Mouse (Mus musculus) gastrocnemius, postnatal 10 days (tissue): Measurements from ENCODE around the gene Lrig1. TPM values are rescaled to one million over a fixed set of nuclear protein-coding genes. Genes with fewer than 3 reads are reported as not detected.

Source experiments
- DNase-seq: peaks from one replicate; pipeline ENCODE4 v3.0.0; 2021; ENCODE audit warnings: mixed read lengths
- total RNA-seq, 2 experiments: library from RNA; stranded (reverse); gene quantifications; 2 replicates each; pipeline ENCODE4 v1.2.3; 2021

The Lrig1 gene
- total RNA-seq, 2 experiments from 2014 or later = 52.1 to 54.0 TPM

- DNase-seq = no peak
Measured at GRCm38 (mm10) chr6:94676300-94676699, 23.7 kb downstream of the Lrig1 start.

GRCm38 (mm10) chr6:94672426-94672825 is 27.5 kb downstream of the Lrig1 start:
- no peak for DNase-seq

GRCm38 (mm10) chr6:94669370-94669769 is 30.6 kb downstream of the Lrig1 start:
- no peak for DNase-seq

- no peak for DNase-seq
Measured at GRCm38 (mm10) chr6:94668204-94668863, 31.6 kb downstream of the Lrig1 start.

GRCm38 (mm10) chr6:94667131-94667530 is 32.8 kb downstream of the Lrig1 start:
- no peak for DNase-seq

- no peak for DNase-seq
Measured at GRCm38 (mm10) chr6:94666432-94667119, 33.4 kb downstream of the Lrig1 start.

- no peak for DNase-seq
Measured at GRCm38 (mm10) chr6:94665677-94666076, 34.3 kb downstream of the Lrig1 start.

- no peak for DNase-seq
Measured at GRCm38 (mm10) chr6:94665248-94665647, 34.7 kb downstream of the Lrig1 start.

GRCm38 (mm10) chr6:94664000-94664399 is 36.0 kb downstream of the Lrig1 start:
- no peak for DNase-seq

- DNase-seq = no peak
Measured at GRCm38 (mm10) chr6:94661923-94662322, 38.0 kb downstream of the Lrig1 start.

- DNase-seq = no peak
Measured at GRCm38 (mm10) chr6:94661321-94661720, 38.6 kb downstream of the Lrig1 start.

GRCm38 (mm10) chr6:94659886-94660333 is 40.0 kb downstream of the Lrig1 start:
- no peak for DNase-seq

- no peak for DNase-seq
Measured at GRCm38 (mm10) chr6:94658136-94658480, 41.9 kb downstream of the Lrig1 start.

GRCm38 (mm10) chr6:94657204-94658135 is 42.5 kb downstream of the Lrig1 start:
- DNase-seq = no peak

- DNase-seq = no peak
Measured at GRCm38 (mm10) chr6:94655818-94656478, 44.0 kb downstream of the Lrig1 start.

GRCm38 (mm10) chr6:94653388-94654316 is 46.3 kb downstream of the Lrig1 start:
- no peak for DNase-seq

- DNase-seq = no peak
Measured at GRCm38 (mm10) chr6:94652659-94653213, 47.2 kb downstream of the Lrig1 start.

GRCm38 (mm10) chr6:94651541-94651940 is 48.4 kb downstream of the Lrig1 start:
- DNase-seq = no peak

GRCm38 (mm10) chr6:94649637-94650036 is 50.3 kb downstream of the Lrig1 start:
- no peak for DNase-seq

GRCm38 (mm10) chr6:94648496-94648895 is 51.5 kb downstream of the Lrig1 start:
- DNase-seq = no peak
